Mouse (Mus musculus) central nervous system, embryonic 18 days (tissue): Measurements from ENCODE around the gene Lnpep. TPM values are rescaled to one million over a fixed set of nuclear protein-coding genes. Genes with fewer than 3 reads are reported as not detected.

ENCODE experiments used
- polyA plus RNA-seq: library from polyadenylated mRNA; depleted of rRNA; stranded (reverse); fragments of >200 nt; gene quantifications from 2 replicates; pipeline ENCODE4 v1.2.3, GENCODE M21; 2012; rRNA removed

Gene Lnpep
- 11.4 and 12.0 TPM in 2 replicates for polyA plus RNA-seq

DNA sequence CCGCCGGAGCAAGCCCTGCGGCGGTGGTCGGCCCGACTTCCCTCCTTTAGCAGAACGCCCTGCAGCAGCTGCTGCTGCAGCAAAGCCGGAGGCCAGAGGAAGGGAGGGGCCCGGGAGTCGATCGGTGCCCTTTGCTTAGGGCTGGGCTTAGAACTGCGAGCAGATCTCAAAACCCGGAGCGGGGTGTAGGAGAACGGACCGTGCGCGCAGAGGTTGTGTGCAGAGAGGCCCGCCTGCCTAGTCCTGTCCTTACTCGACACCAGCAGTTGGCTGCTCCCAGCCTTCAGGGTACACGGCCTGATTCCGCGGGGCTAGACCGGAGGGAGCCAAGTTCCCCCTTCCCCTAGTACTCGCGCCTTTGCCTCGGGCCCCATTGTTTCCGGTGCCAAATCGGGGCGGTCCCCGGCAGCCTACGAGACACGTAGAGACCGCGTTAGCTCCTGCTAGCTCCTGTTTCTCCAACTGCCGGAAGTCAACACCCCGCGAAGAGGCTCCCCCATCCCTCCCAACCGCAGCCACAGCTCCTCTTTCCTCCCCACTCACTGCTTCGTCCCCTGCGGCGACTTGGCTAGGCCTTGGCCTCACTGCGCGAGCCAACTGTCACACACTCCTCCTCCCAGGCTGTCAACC, at the start of gene Lnpep:
Gene Lnpep, minus strand, starts transcription at position 94 of the 630 bp plus-strand sequence.

Other genes with a start within 250 kb of the Lnpep start
- 13.3 and 15.1 TPM in 2 replicates for gene Lix1, start 222.4 kb downstream of the Lnpep start, polyA plus RNA-seq
- not detected in 2 replicates for gene Vmn2r90, start 78.7 kb upstream of the Lnpep start, polyA plus RNA-seq
- 50.8 and 53.0 TPM in 2 replicates for gene Spaca6, start 202.1 kb upstream of the Lnpep start, polyA plus RNA-seq
- 0.63 and 1.5 TPM in 2 replicates for gene Has1, start 230.2 kb upstream of the Lnpep start, polyA plus RNA-seq